Mouse (Mus musculus): ENCODE data around the gene Retsat. TPM values are rescaled to one million over a fixed set of nuclear protein-coding genes. Genes with fewer than 3 reads are reported as not detected.

The Retsat gene
- 5.9 and 6.3 TPM in 2 replicates for polyA plus RNA-seq (2015; fragmentation: Nextera tagmentation; extraction: Ambion mirVana)

DNA sequence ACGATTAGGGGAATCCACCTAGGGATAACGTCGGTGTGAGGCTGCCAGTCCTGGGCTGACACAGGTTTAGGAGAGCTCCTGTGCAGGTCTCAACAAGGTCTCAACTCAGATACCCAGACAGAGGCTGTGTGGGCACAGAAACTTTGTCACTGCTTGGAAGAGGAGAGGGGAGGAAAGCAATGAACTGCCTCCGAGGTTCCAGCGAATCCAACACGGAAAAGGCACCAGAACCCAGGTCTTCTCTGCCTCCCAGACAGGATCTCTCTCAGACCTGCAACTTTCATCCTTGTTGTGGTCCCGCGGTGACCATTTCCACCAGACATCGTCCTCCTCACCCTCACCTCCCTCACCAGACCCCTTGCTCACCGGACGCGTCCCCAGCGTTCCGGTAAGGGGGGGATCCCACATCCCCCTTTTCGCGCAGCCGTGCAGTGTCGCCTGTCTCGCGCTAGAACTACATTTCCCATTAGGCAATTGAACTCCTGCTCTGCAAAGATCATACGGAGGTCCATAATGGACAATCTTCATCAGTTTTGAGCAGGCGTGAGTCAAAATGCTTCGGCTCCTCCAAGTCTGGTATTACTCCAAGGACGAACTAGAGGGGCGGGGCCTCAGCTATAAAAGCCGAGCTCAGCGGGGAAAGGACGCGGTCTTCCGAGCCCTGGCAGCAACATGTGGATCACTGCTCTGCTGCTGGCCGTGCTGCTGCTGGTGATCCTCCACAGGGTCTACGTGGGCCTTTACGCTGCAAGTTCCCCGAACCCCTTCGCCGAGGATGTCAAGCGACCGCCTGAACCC lies at the start of gene Retsat, which contains the start of gene Elmod3:
Gene Retsat (plus strand): TSS at position 520 of the 798 bp plus-strand sequence.
Gene Elmod3 (minus strand): TSS at position 458 of the 798 bp plus-strand sequence.
- no peaks in the 10 kb centered on the region for H3K36me3 ChIP-seq (ENCODE audit: control insufficient read depth, insufficient read depth, low read length)

DNA sequence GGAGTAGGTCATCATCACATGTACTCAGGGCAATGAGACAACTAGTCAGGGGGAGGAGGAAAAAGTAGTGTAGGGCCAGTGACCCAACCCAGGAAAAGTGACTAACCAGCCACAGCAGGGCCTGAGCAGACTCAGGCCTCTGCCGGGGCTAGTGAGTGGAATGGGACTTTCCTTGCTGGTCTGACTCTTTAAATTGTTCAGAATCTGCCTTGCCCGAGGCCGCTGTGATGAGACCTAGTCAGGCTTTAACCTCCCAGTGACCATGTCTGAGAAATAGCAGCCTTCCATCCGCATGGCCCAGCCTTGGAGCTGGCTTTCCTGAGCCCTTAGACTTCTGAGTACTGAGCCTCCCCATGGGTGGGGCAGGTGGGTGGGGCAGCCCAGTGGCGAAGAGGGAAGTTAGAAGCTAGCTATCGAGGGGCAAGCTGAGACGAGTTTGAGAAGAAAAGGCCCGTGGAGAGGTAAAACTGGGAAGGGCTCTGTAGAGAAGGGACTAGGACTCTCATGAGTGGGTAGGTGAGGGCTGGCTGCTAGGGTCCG lies 49.2 kb upstream of the Retsat start:
- H3K4me3 ChIP-seq (ENCODE audit: low read depth, low read length) = no peak overlapping the region
- no peaks in the 10 kb centered on the region for H3K36me3 ChIP-seq (ENCODE audit: control insufficient read depth, insufficient read depth, low read length)
- peaks cover 14% of the 10 kb centered on the region for H3K4me1 ChIP-seq (ENCODE audit: control insufficient read depth, insufficient read depth, low read length)
- H3K27me3 ChIP-seq (ENCODE audit: control insufficient read depth, insufficient read depth, low read depth, low read length) = no peaks in the 10 kb centered on the region
- no peaks in the 10 kb centered on the region for H3K9me3 ChIP-seq (replicated peaks; ENCODE audit: control insufficient read depth, low read length, poor library complexity, severe bottlenecking)
- WGBS = 72% methylated on average over 9 of the region's 9 CpGs
- no peak overlapping the region for H3K9ac ChIP-seq (ENCODE audit: low read depth, low read length)
- no peak overlapping the region for H3K4me2 ChIP-seq (ENCODE audit: low read length)
- no peak for ATAC-seq
- H3K27ac ChIP-seq (ENCODE audit: low read length) = no peak overlapping the region

More for the DNA sequence above, at the start of gene Retsat, which contains the start of gene Elmod3:
- Histone ChIP-seq H3K4me1 (ENCODE audit: control insufficient read depth, insufficient read depth, low read length) (peaks cover 11% of the 10 kb centered on the region), H3K27ac (ENCODE audit: low read length) (peak within 1 kb of the TSS; percentile 47), H3K4me3 (ENCODE audit: low read depth, low read length) (peak within 1 kb of the TSS; percentile 72), H3K9ac (ENCODE audit: low read depth, low read length) (peak within 1 kb of the TSS; percentile 81), H3K9me3 (replicated peaks; ENCODE audit: control insufficient read depth, low read length, poor library complexity, severe bottlenecking) (no peaks in the 10 kb centered on the region), H3K4me2 (ENCODE audit: low read length) (peak within 1 kb of the TSS; percentile 87), H3K27me3 (ENCODE audit: control insufficient read depth, insufficient read depth, low read depth, low read length) (no peaks in the 10 kb centered on the region)
- under 1% methylated on average over 38 of the region's 38 CpGs for WGBS
- ATAC-seq = peak; percentile 95

DNA sequence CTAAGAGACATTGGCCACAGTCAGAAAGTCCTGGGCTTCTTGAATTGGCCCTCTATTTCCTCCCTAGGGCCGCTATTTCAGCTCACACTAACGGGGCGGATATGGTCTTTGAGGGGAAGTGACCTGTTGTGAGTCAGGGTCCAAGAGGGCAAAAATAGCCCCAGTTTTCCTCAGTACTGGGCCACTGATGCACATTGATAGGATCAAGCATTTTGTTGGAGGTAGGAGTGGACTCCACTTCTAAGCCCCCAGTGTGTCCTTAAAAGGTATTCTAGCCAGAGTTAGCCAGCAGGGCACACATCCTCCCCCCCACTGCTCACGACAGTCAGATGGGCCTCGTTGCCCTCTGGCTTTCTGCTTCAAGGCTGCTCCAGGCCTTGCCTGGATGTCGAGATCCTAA lies 48.2 kb upstream of the Retsat start:
- Histone ChIP-seq H3K4me2 (ENCODE audit: low read length) (no peak overlapping the region), H3K4me1 (ENCODE audit: control insufficient read depth, insufficient read depth, low read length) (peaks cover 12% of the 10 kb centered on the region), H3K27me3 (ENCODE audit: control insufficient read depth, insufficient read depth, low read depth, low read length) (no peaks in the 10 kb centered on the region), H3K27ac (ENCODE audit: low read length) (no peak overlapping the region), H3K9ac (ENCODE audit: low read depth, low read length) (no peak overlapping the region), H3K4me3 (ENCODE audit: low read depth, low read length) (no peak overlapping the region), H3K36me3 (ENCODE audit: control insufficient read depth, insufficient read depth, low read length) (no peaks in the 10 kb centered on the region), H3K9me3 (replicated peaks; ENCODE audit: control insufficient read depth, low read length, poor library complexity, severe bottlenecking) (no peaks in the 10 kb centered on the region)
- no peak for ATAC-seq
- WGBS = 60% methylated on average over 6 of the region's 6 CpGs

DNA sequence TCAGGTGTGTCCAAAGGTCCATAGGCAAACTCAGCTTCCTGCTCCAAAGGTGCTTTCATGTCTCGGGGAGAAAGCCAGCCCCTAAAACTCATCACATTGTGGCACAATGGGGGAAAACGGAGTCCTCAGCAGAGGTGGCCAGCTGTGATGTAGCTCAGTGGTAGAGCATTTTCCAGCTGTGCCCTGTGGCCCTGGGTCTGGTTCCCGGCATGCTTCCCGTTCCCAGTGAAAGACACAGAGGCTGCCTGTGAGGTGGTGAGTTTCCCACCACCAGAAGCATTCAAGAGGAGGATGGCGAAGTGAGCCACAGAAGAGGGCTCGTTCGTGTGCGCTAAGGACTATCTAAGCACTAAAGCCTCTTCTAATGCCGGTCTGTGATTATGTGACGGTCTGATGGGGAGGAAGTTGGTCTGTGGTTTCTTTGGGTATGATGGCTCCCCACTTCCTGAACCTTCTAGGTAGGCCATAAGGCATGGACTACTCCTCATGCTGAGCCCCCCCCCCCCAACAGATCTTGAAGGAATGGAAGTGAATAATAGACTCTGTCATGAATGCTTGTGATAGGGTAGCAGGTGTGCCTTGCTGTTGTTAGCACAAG lies 47.7 kb upstream of the Retsat start:
- Histone ChIP-seq H3K36me3 (ENCODE audit: control insufficient read depth, insufficient read depth, low read length) (no peaks in the 10 kb centered on the region), H3K4me3 (ENCODE audit: low read depth, low read length) (no peak overlapping the region), H3K9me3 (replicated peaks; ENCODE audit: control insufficient read depth, low read length, poor library complexity, severe bottlenecking) (no peaks in the 10 kb centered on the region), H3K27ac (ENCODE audit: low read length) (no peak overlapping the region), H3K9ac (ENCODE audit: low read depth, low read length) (no peak overlapping the region), H3K27me3 (ENCODE audit: control insufficient read depth, insufficient read depth, low read depth, low read length) (no peaks in the 10 kb centered on the region), H3K4me2 (ENCODE audit: low read length) (no peak overlapping the region), H3K4me1 (ENCODE audit: control insufficient read depth, insufficient read depth, low read length) (peaks cover 12% of the 10 kb centered on the region)
- WGBS = 86% methylated on average over 10 of the region's 10 CpGs
- ATAC-seq = no peak

DNA sequence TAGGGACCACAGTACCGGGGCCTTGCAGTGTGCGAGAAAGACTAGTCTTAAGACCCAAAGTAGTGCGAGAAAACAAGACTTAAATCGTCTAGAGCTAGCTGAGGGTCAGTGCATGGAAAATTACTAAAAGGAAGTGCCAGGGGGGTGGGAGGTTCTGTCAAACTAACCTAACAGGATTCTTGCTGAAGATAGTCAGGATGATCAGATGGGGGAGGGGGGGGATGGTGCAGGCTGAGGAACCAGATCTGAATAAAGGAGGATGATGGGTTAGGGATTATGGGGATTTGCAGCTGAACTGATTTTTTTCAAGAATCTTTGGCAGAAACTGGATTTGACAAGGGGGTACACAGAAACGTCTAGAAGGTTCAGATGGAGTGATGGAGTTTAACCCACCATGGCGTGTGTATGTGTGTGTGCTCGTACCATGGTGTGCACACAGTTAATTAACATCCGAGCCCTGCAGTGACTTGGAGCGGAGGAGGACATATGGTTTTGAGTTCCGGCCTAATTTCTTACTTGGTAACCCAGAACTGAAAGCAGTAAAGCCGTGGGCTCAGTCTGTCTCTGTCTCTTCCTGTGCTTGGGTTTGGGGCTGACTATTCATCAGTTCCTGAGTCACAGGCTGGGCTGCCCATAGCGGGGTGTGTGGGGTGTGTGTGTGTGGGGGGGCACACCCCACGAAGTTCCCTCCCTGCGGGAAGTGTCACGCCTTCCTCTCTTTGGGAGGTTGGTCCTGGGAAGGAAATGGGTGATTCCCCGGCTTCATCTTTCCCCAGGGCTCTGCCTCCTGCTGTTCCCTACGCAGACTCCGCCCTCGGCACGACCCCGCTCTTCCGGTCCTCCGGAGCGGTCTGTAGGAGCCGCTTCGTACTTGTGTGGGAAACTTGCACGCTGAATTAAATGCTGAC lies 45.9 kb upstream of the Retsat start:
- peak; percentile 77 for ATAC-seq
- no peaks in the 10 kb centered on the region for H3K36me3 ChIP-seq (ENCODE audit: control insufficient read depth, insufficient read depth, low read length)
- peak overlapping the region; percentile 74 for H3K4me2 ChIP-seq (ENCODE audit: low read length)
- peaks cover 12% of the 10 kb centered on the region for H3K4me1 ChIP-seq (ENCODE audit: control insufficient read depth, insufficient read depth, low read length)
- H3K9ac ChIP-seq (ENCODE audit: low read depth, low read length) = peak overlapping the region; percentile 65
- H3K27ac ChIP-seq (ENCODE audit: low read length) = peak overlapping the region; percentile 69; the same call in 1 of the 2 replicates
- H3K27me3 ChIP-seq (ENCODE audit: control insufficient read depth, insufficient read depth, low read depth, low read length) = no peaks in the 10 kb centered on the region
- peak overlapping the region; percentile 38 for H3K4me3 ChIP-seq (ENCODE audit: low read depth, low read length)
- no peaks in the 10 kb centered on the region for H3K9me3 ChIP-seq (replicated peaks; ENCODE audit: control insufficient read depth, low read length, poor library complexity, severe bottlenecking)
- WGBS = 14% methylated on average over 27 of the region's 27 CpGs

DNA sequence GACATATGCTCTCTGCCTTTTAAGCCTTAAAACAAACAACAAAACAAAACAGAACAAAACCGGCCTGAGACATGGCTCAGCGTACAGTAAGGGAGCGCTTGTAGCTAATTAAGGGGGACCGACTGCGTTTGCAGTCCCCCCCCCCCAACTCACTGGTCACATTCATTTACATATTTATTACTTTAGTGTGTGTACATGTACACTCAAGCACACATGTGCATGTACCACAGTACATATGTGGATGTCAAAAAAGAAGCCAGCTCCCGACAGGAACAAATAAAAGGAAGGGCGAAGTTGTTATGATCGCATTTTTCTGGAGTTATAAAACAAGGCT lies 45.2 kb upstream of the Retsat start:
- Histone ChIP-seq H3K27me3 (ENCODE audit: control insufficient read depth, insufficient read depth, low read depth, low read length) (no peaks in the 10 kb centered on the region), H3K4me3 (ENCODE audit: low read depth, low read length) (peak overlapping the region; percentile 38), H3K4me1 (ENCODE audit: control insufficient read depth, insufficient read depth, low read length) (peaks cover 12% of the 10 kb centered on the region), H3K9ac (ENCODE audit: low read depth, low read length) (peak overlapping the region; percentile 65), H3K4me2 (ENCODE audit: low read length) (peak overlapping the region; percentile 74), H3K9me3 (replicated peaks; ENCODE audit: control insufficient read depth, low read length, poor library complexity, severe bottlenecking) (no peaks in the 10 kb centered on the region), H3K36me3 (ENCODE audit: control insufficient read depth, insufficient read depth, low read length) (no peaks in the 10 kb centered on the region), H3K27ac (ENCODE audit: low read length) (peak overlapping the region; percentile 69; the same call in 1 of the 2 replicates)
- ATAC-seq = no peak; the same call in 1 of the 2 replicates
- 16% methylated on average over 8 of the region's 8 CpGs for WGBS

DNA sequence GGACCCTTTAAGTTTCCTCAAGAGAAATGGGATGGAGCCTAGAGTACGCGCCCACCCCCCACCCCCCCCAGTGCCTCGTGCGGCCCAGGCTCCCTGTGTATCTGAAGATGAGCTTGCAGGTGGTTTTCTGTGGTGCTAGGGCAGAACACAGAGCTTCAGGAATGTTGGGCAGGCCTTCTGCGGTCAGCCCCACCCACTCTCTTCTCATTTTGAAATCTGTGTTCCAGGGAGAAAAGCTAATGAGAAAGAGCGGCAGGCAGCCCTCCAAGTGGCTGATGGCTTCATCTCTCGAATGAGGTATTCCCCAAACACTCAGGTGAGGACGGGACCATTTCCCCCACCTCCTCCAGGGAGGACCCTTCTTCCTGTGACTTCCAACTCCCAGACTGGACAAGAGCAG lies 37.5 kb upstream of the Retsat start:
- no peaks in the 10 kb centered on the region for H3K9me3 ChIP-seq (replicated peaks; ENCODE audit: control insufficient read depth, low read length, poor library complexity, severe bottlenecking)
- H3K4me2 ChIP-seq (ENCODE audit: low read length) = no peak overlapping the region
- no peak overlapping the region for H3K4me3 ChIP-seq (ENCODE audit: low read depth, low read length)
- no peak overlapping the region for H3K9ac ChIP-seq (ENCODE audit: low read depth, low read length)
- no peak overlapping the region for H3K27ac ChIP-seq (ENCODE audit: low read length)
- WGBS = 70% methylated on average over 8 of the region's 8 CpGs
- H3K36me3 ChIP-seq (ENCODE audit: control insufficient read depth, insufficient read depth, low read length) = no peaks in the 10 kb centered on the region
- ATAC-seq = no peak
- no peaks in the 10 kb centered on the region for H3K27me3 ChIP-seq (ENCODE audit: control insufficient read depth, insufficient read depth, low read depth, low read length)
- peaks cover under 1% of the 10 kb centered on the region; the same call in 1 of the 2 replicates for H3K4me1 ChIP-seq (ENCODE audit: control insufficient read depth, insufficient read depth, low read length)

DNA sequence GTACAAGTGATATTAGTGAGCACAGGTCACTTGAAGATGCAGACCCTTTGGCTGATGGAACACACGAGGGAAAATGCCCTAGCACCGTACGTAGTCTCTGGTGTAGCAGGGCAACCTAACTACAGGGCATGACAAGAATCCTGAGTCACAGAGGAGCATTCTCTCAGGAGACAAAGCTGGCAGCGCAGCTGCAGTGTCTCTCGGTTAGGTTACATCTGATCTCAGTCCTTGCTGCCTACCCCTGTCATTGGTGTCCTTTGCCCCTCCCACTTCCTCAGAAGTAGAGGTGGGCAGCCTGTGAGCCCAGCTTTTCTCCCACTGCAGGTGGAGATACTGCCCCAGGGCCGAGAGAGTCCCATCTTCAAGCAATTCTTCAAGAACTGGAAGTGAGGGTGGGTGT lies 35.8 kb upstream of the Retsat start:
- Histone ChIP-seq H3K36me3 (ENCODE audit: control insufficient read depth, insufficient read depth, low read length) (no peaks in the 10 kb centered on the region), H3K27ac (ENCODE audit: low read length) (no peak overlapping the region), H3K4me1 (ENCODE audit: control insufficient read depth, insufficient read depth, low read length) (peaks cover 2% of the 10 kb centered on the region; the same call in 1 of the 2 replicates), H3K4me3 (ENCODE audit: low read depth, low read length) (no peak overlapping the region), H3K9me3 (replicated peaks; ENCODE audit: control insufficient read depth, low read length, poor library complexity, severe bottlenecking) (no peaks in the 10 kb centered on the region), H3K27me3 (ENCODE audit: control insufficient read depth, insufficient read depth, low read depth, low read length) (no peaks in the 10 kb centered on the region), H3K9ac (ENCODE audit: low read depth, low read length) (no peak overlapping the region), H3K4me2 (ENCODE audit: low read length) (no peak overlapping the region)
- 51% methylated on average over 6 of the region's 6 CpGs for WGBS
- no peak for ATAC-seq
